Comparison of ENCODE assay signal across 11 mouse cellular contexts in genomic region chr7:129666526-129666925, GRCm38 (mm10).
"Had no signal": no experiment of that assay in that cellular context is flagged by ENCODE, and none has a peak within 500 bp of the region (broad histone marks: within the 10 kb centered on the region; RNA-seq: fewer than 3 reads in every experiment).

No protein-coding gene starts in this region.

- H3K9me3 ChIP-seq: limb, embryonic 15.5 days; liver, embryonic 12.5 days; midbrain, embryonic 12.5 days; neural tube, embryonic 13.5 days had no signal

- H3K36me3 ChIP-seq: limb, embryonic 15.5 days; liver, embryonic 12.5 days; midbrain, embryonic 12.5 days; neural tube, embryonic 13.5 days had no signal

- H3K27me3 ChIP-seq: limb, embryonic 15.5 days; liver, embryonic 12.5 days had no signal

- H3K9ac ChIP-seq: limb, embryonic 15.5 days; liver, embryonic 12.5 days; midbrain, embryonic 12.5 days; neural tube, embryonic 13.5 days had no signal

- H3K4me3 ChIP-seq: limb, embryonic 15.5 days; liver, embryonic 12.5 days; midbrain, embryonic 12.5 days; neural tube, embryonic 13.5 days had no signal

- H3K4me2 ChIP-seq: limb, embryonic 15.5 days; liver, embryonic 12.5 days; midbrain, embryonic 12.5 days; neural tube, embryonic 13.5 days had no signal

- DNase-seq: layer of hippocampus, postnatal 36 days; retina, postnatal 1 day; right cerebral cortex, postnatal 4 days; spleen, adult 18-20 months; thymus, adult 18-20 months; thymus, postnatal 25 days had no signal

- ATAC-seq: liver, embryonic 12.5 days; midbrain, embryonic 16.5 days had no signal

- H3K27ac ChIP-seq: limb, embryonic 15.5 days; liver, embryonic 12.5 days; midbrain, embryonic 12.5 days; neural tube, embryonic 13.5 days had no signal
